Mouse (Mus musculus): Measurements from ENCODE around the gene Tmem210.

- TF ChIP-seq POLR2A (IDR thresholded peaks at IDR 0.05; ENCODE audit: control insufficient read depth, low read depth, low read length), result no peak
- no peak for TF ChIP-seq CTCF (IDR thresholded peaks at IDR 0.05; ENCODE audit: control insufficient read depth, insufficient read depth, insufficient replicate concordance, low read depth, low read length)
These were observed 29.1 kb upstream of the Tmem210 start for GRCm38 (mm10) chr2:25258887-25259286.

Measured in testis, adult 2 months (tissue).